Mouse (Mus musculus): ENCODE results near the gene St8sia6.

DNA sequence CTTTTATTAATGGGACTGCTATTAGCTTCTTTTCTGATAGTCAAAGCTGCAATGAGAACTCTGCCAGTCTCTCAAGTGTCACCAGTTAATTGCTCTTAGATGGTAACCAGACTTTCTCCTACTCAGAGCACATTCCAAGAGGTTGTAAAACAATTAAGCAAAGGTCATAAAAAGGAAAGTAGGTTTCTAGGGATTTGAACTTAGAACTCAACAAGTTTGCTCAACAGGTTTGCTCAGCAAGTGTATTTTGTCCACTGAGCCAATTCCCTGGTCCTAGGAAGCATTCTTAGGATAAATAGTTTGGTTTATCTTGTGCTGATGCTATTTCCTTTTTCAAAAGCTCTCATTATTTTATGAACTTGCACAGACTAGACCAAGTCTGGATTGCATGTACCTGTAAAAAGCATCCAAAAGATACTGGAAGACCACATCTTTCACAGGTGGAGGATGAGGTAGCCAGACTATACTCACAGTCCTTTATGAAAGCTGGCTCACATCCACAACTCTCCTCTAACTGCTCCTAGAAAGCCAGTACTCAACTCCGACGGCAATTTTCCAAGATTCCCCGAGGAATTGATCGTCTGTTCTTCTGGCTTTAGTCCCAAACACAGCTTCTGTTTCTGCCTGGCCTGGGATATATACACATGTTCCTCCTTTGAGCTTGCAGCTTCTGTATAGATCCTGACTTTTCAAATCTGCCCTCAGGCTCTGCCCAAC is 111.2 kb downstream of the St8sia6 start:
- TF ChIP-seq POLR2A (IDR thresholded peaks at IDR 0.05; ENCODE audit: low read depth, low read length) (no peak), CTCF (IDR thresholded peaks at IDR 0.05; ENCODE audit: extremely low read depth, insufficient read length, insufficient replicate concordance, low read depth, low read length) (no peak)

Data from small intestine, adult 2 months (tissue).